Mouse (Mus musculus) limb, embryonic 13.5 days (tissue): ENCODE results near the gene Gstm3. TPM values are rescaled to one million over a fixed set of nuclear protein-coding genes. Genes with fewer than 3 reads are reported as not detected.
"Not testable (repeated sequence)": the region's sequence is repeated elsewhere in the genome, so short reads cannot be mapped to it uniquely, and the experiment has no call there.

Experiments used
- ATAC-seq: fragments of 200-750 bp; cut with Nextera tagmentation; 2 replicates; pipeline ENCODE4 v1.8.0; 2017; ENCODE audit warnings: low read depth, moderate number of reproducible peaks, moderate TSS enrichment; ENCODE audit not compliant: low FRiP score
- H3K27ac ChIP-seq: fragments of 300-500 bp; sonication (generic); 2 replicates; pipeline ENCODE4 v1.5.1; 2015; ENCODE audit warnings: inconsistent platforms, mild to moderate bottlenecking, moderate library complexity
- H3K27me3 ChIP-seq: fragments of 300-500 bp; sonication (generic); 2 replicates; pipeline ENCODE4 v1.6.1; 2015; ENCODE audit warnings: mild to moderate bottlenecking, inconsistent platforms
- H3K36me3 ChIP-seq: fragments of 300-500 bp; sonication (generic); 2 replicates; pipeline ENCODE4 v1.6.1; 2015; ENCODE audit warnings: inconsistent platforms, mild to moderate bottlenecking, moderate library complexity
- H3K4me1 ChIP-seq: fragments of 300-500 bp; sonication (generic); 2 replicates; pipeline ENCODE4 v1.6.1; 2015; ENCODE audit warnings: inconsistent platforms
- H3K4me2 ChIP-seq: fragments of 300-500 bp; sonication (generic); replicated peaks from 2 replicates; pipeline ENCODE4 v1.6.1; 2015; ENCODE audit warnings: inconsistent platforms, mild to moderate bottlenecking, moderate library complexity
- H3K4me3 ChIP-seq: fragments of 300-500 bp; sonication (generic); 2 replicates; pipeline ENCODE4 v1.5.1; 2015; ENCODE audit warnings: moderate library complexity, mild to moderate bottlenecking, inconsistent platforms
- H3K9ac ChIP-seq: fragments of 300-500 bp; sonication (generic); 2 replicates; pipeline ENCODE4 v1.6.1; 2015; ENCODE audit warnings: mild to moderate bottlenecking, inconsistent platforms
- H3K9me3 ChIP-seq: fragments of 300-500 bp; sonication (generic); 2 replicates; pipeline ENCODE4 v1.6.1; 2016; ENCODE audit warnings: inconsistent platforms
- WGBS: fragments of 180-500 bp; shearing (Covaris S2); methylation state at CpG from one replicate; pipeline ENCODE4 v1.1.7; 2015; 5-methylcytosine and 5-hydroxymethylcytosine counted together
- polyA plus RNA-seq: library from polyadenylated mRNA; unstranded; fragments of >200 nt; fragmentation: Nextera tagmentation; extraction: Ambion mirVana; gene quantifications from 2 replicates; pipeline ENCODE4 v1.2.1, GENCODE M21; 2015

Gstm3 gene
- polyA plus RNA-seq, 1 experiment from 2014 or later, result not detected

DNA sequence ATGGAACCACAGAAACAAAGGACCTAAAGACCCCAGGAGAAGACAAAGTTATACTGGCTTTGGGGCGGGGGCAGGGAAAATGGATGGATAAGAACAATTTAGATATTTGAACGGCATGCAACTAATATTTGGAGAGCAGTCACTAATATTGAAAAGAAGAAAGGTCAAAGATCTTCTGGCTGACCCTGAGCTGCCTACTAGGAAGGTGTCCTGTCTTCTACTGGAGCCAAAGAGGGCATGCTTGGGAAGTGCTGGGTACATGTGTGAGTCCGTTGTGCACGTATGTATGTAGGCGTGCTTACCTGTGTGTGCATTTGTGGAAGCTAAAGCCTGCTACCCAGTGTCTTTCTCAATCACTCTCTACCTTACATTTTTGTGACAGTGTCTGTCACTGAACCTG, 2.5 kb downstream of the Gstm3 start:
- ATAC-seq, result no peak
- Histone ChIP-seq H3K27me3 (no peaks in the 10 kb centered on the region), H3K4me1 (no peaks in the 10 kb centered on the region), H3K27ac (no peak overlapping the region), H3K4me2 (no peak overlapping the region), H3K4me3 (no peak overlapping the region), H3K9me3 (no peaks in the 10 kb centered on the region), H3K36me3 (no peaks in the 10 kb centered on the region), H3K9ac (no peak overlapping the region)
- 92% methylated on average over 5 of the region's 5 CpGs for whole genome bisulfite sequencing

DNA sequence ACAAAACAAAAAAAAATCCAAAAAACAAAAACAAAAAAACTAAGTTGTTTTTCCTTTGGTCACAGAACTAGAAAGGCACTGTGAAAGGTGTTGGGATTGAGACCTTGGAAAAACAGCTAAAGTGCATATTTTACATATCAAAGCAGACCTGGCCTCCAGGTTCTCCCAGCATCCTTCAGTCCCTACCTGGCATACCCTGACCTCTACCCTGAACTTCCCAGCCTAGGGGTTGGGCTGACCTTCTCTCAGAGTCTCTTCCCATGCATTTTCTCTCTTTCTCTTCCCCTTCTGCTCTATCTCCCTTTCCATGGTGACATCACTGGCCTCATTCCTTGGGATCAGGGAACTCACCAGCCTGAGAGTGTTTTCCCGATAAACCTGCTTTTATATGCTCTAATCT, 3.5 kb downstream of the Gstm3 start:
- H3K27ac ChIP-seq, result no peak overlapping the region
- WGBS, result 71% methylated on average over 1 of the region's 1 CpGs
- no peaks in the 10 kb centered on the region for H3K9me3 ChIP-seq
- H3K36me3 ChIP-seq, result no peaks in the 10 kb centered on the region
- no peaks in the 10 kb centered on the region for H3K4me1 ChIP-seq
- H3K4me3 ChIP-seq, result no peak overlapping the region
- no peak overlapping the region for H3K4me2 ChIP-seq
- ATAC-seq, result no peak
- no peaks in the 10 kb centered on the region for H3K27me3 ChIP-seq
- no peak overlapping the region for H3K9ac ChIP-seq

- Histone ChIP-seq H3K27me3 (no peaks in the 10 kb centered on the region), H3K4me2 (no peak overlapping the region), H3K9me3 (no peaks in the 10 kb centered on the region), H3K4me1 (no peaks in the 10 kb centered on the region), H3K4me3 (no peak overlapping the region), H3K36me3 (no peaks in the 10 kb centered on the region), H3K27ac (no peak overlapping the region), H3K9ac (no peak overlapping the region)
- 68% methylated on average over 5 of the region's 5 CpGs for WGBS
- ATAC-seq, result no peak
Measured at GRCm38 (mm10) chr3:107964656-107965308, 4.3 kb downstream of the Gstm3 start.

- WGBS, result 82% methylated on average over 4 of the region's 4 CpGs
- H3K4me3 ChIP-seq, result no peak overlapping the region
- no peak overlapping the region for H3K27ac ChIP-seq
- H3K4me1 ChIP-seq, result no peaks in the 10 kb centered on the region
- no peak overlapping the region for H3K9ac ChIP-seq
- no peaks in the 10 kb centered on the region for H3K27me3 ChIP-seq
- H3K4me2 ChIP-seq, result no peak overlapping the region
- no peak for ATAC-seq
- no peaks in the 10 kb centered on the region for H3K9me3 ChIP-seq
- no peaks in the 10 kb centered on the region for H3K36me3 ChIP-seq
Measured at GRCm38 (mm10) chr3:107964026-107964425, 5.1 kb downstream of the Gstm3 start.

DNA sequence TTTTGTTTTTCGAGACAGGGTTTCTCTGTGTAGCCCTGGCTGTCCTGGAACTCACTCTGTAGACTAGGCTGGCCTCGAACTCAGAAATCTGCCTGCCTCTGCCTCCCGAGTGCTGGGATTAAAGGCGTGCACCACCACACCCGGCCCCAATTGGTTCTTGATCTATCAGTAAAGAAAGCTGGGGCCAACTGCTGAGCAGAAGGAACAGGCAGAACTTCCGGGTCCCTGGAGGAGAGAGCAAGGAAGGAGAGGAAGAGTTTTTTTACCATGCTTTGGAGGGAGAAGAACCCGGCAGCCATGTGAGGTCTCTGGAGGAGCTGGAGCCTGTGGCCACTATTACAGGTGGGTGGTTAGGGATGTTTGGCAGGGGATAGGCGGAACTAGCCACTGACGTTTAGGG, 13.8 kb downstream of the Gstm3 start:
- H3K4me2 ChIP-seq, H3K4me3 ChIP-seq, H3K9ac ChIP-seq, H3K36me3 ChIP-seq, H3K27ac ChIP-seq, H3K4me1 ChIP-seq, H3K9me3 ChIP-seq, ATAC-seq, H3K27me3 ChIP-seq: not testable (repeated sequence)
- WGBS, result 85% methylated on average over 9 of the region's 9 CpGs

DNA sequence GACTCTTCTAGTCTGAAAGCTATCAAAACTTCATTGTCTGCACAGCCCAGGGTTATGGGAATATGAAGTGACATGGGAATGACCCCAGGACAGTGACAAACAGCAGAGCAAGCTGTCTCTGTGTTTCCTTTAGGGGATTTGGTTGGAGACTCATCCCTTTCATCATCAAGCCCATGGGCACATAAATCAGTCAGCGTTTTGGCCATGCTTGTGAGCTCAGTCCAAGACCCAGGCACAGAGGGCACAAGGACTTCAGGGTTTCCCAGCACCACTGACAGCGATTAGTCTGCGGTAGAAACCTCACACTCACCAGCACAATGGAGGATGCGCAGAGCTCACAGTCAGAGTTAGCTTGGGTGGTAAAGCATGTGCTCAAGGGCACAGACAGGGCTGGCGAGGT, 15.2 kb downstream of the Gstm3 start:
- 75% methylated on average over 5 of the region's 5 CpGs for WGBS
- H3K9ac ChIP-seq, result no peak overlapping the region
- H3K4me2 ChIP-seq, result no peak overlapping the region
- H3K36me3 ChIP-seq, result no peaks in the 10 kb centered on the region
- H3K27ac ChIP-seq, result no peak overlapping the region
- H3K4me1 ChIP-seq, result no peaks in the 10 kb centered on the region
- no peak for ATAC-seq
- 0 out of 2 replicates have a peak, but pooled peaks cover 3% of the 10 kb centered on the region for H3K9me3 ChIP-seq
- no peak overlapping the region for H3K4me3 ChIP-seq
- no peaks in the 10 kb centered on the region for H3K27me3 ChIP-seq

DNA sequence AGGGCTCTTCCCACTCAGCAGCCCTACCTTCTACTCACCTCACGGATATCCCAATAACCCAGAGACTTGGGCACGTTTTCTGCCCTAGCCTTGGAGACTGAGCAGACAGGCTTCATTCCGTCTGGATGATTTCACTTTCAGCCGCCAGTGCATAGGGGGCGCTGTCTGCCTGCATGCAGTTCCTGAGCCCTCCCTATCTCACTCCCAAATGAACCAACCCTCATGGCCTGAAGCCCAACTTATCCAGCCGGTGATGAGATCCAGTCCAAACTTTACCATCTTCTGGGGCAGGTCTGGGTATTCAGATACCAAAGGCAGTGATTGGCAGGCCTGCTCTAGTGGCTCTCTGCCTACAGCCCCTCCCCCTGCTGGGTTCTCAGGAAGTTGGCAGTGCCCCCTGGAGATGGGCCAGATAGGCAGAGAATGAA, 15.7 kb downstream of the Gstm3 start:
- Histone ChIP-seq H3K27me3 (no peaks in the 10 kb centered on the region), H3K27ac (no peak overlapping the region), H3K9ac (no peak overlapping the region), H3K4me1 (no peaks in the 10 kb centered on the region), H3K4me2 (no peak overlapping the region), H3K4me3 (no peak overlapping the region), H3K9me3 (0 out of 2 replicates have a peak, but pooled peaks cover 3% of the 10 kb centered on the region), H3K36me3 (no peaks in the 10 kb centered on the region)
- ATAC-seq, result 0 out of 2 replicates have a peak, but pooled peaks have one; percentile 3
- 15% methylated on average over 6 of the region's 6 CpGs for WGBS

GRCm38 (mm10) chr3:107950531-107950930, 18.6 kb downstream of the Gstm3 start:
- Histone ChIP-seq H3K4me3 (no peak overlapping the region), H3K4me1 (no peaks in the 10 kb centered on the region), H3K27ac (no peak overlapping the region), H3K36me3 (no peaks in the 10 kb centered on the region), H3K9ac (no peak overlapping the region), H3K9me3 (no peaks in the 10 kb centered on the region), H3K4me2 (no peak overlapping the region), H3K27me3 (no peaks in the 10 kb centered on the region)
- ATAC-seq, result no peak
- 85% methylated on average over 11 of the region's 11 CpGs for WGBS

- not testable (repeated sequence) for H3K27ac ChIP-seq, H3K9ac ChIP-seq, H3K4me3 ChIP-seq, ATAC-seq, H3K9me3 ChIP-seq, H3K27me3 ChIP-seq, H3K4me1 ChIP-seq, H3K36me3 ChIP-seq, H3K4me2 ChIP-seq
- 100% methylated on average over 1 of the region's 1 CpGs for WGBS
Measured at GRCm38 (mm10) chr3:107949461-107949860, 19.6 kb downstream of the Gstm3 start.

DNA sequence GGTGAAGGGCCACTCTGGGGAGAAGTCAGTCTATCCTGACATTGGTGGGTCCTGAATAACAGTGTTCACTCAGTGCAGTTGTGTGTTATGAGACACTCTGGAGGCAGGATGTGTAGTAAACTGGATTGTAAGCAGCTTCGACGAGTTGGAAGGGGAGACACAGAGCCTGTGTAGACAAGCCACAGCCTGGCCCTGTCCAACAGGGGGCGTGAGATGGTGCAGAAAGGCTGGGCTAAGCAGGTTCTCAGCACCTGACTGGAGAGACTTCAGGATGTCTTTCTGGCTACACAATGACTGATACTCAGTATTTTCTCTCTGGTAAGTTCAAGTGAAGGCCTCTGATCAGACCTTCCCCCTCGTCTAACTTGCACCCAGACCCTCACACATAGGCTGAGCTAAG, 23.4 kb downstream of the Gstm3 start:
- Histone ChIP-seq H3K4me2 (no peak overlapping the region), H3K36me3 (no peaks in the 10 kb centered on the region), H3K9me3 (no peaks in the 10 kb centered on the region), H3K4me1 (peaks cover 8% of the 10 kb centered on the region), H3K27me3 (no peaks in the 10 kb centered on the region), H3K27ac (no peak overlapping the region), H3K4me3 (no peak overlapping the region), H3K9ac (no peak overlapping the region)
- ATAC-seq, result no peak
- WGBS, result 61% methylated on average over 4 of the region's 4 CpGs

DNA sequence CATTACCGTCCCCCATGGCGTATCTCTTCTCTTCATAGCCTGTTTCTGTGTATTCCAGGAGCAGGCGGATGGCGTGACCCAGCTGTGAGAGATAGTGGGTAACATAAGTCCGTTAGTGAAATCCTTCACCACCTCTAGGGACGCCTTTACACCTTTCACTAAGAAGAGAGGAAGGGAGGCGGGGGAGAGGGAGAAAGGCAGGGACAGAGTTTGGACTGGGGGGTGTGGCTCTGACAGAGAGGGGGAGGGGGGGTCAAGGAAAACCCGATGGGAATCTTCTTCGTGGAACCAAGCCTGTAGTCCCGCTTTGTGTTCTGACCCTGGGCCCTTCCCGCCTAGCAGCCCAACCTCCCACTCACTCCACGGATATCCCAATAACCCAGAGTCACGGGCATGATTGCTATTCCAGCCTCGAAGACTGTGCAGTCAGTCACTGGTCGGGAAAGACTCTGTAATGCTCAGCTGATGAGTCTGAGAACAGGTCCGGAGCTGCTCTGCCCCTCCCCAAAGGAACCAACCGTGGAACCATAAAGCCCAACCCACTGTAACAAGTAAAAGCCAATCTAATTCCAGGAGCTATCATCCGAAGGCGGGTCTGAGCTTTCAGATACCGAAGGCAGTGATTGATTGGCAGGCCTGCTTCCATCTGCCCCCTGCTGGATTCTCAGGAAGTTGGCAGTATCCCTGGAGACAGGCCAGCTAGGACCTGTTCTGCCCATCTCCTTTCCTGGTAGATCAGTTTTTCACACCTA, 25.7 kb downstream of the Gstm3 start, which contains the start of gene Gstm6:
Gene Gstm6 (minus strand): TSS at position 511 of the 752 bp plus-strand sequence.
- peak; percentile 77 for ATAC-seq
- H3K4me2 ChIP-seq, result peak within 1 kb of the TSS; percentile 63
- peak within 1 kb of the TSS; percentile 34 for H3K4me3 ChIP-seq
- no peaks in the 10 kb centered on the region for H3K27me3 ChIP-seq
- H3K36me3 ChIP-seq, result no peaks in the 10 kb centered on the region
- H3K4me1 ChIP-seq, result peaks cover 8% of the 10 kb centered on the region
- no peak within 1 kb of the TSS for H3K27ac ChIP-seq
- WGBS, result 18% methylated on average over 20 of the region's 20 CpGs
- H3K9me3 ChIP-seq, result no peaks in the 10 kb centered on the region
- peak within 1 kb of the TSS; percentile 39; the same call in 1 of the 2 replicates for H3K9ac ChIP-seq

- H3K27ac ChIP-seq, result no peak overlapping the region
- ATAC-seq, result no peak
- peaks cover 8% of the 10 kb centered on the region for H3K4me1 ChIP-seq
- 73% methylated on average over 4 of the region's 4 CpGs for WGBS
- H3K4me3 ChIP-seq, result no peak overlapping the region
- H3K4me2 ChIP-seq, result no peak overlapping the region
- H3K27me3 ChIP-seq, result no peaks in the 10 kb centered on the region
- H3K9ac ChIP-seq, result no peak overlapping the region
- H3K36me3 ChIP-seq, result no peaks in the 10 kb centered on the region
- H3K9me3 ChIP-seq, result no peaks in the 10 kb centered on the region
Measured at GRCm38 (mm10) chr3:107941261-107941660, 27.8 kb downstream of the Gstm3 start.
